Mouse (Mus musculus) forebrain, embryonic 13.5 days (tissue): ENCODE measurements around the gene Arel1. TPM values are rescaled to one million over a fixed set of nuclear protein-coding genes. Genes with fewer than 3 reads are reported as not detected.
A peak's percentile ranks its signal among the peaks of the same experiment; 100 is the strongest.

Experiments
- ATAC-seq: fragments of 200-750 bp; cut with Nextera tagmentation; 2 replicates; pipeline ENCODE4 v1.8.0; 2017
- H3K27ac ChIP-seq: fragments of 300-500 bp; sonication (generic); 2 replicates; pipeline ENCODE4 v1.5.1; 2015; ENCODE audit warnings: inconsistent platforms, mild to moderate bottlenecking, moderate library complexity
- H3K27me3 ChIP-seq: fragments of 300-500 bp; sonication (generic); 2 replicates; pipeline ENCODE4 v1.6.1; 2015; ENCODE audit warnings: mild to moderate bottlenecking, inconsistent platforms
- H3K36me3 ChIP-seq: fragments of 300-500 bp; sonication (generic); 2 replicates; pipeline ENCODE4 v1.6.1; 2015; ENCODE audit warnings: mild to moderate bottlenecking, inconsistent platforms; ENCODE audit not compliant: poor library complexity, severe bottlenecking
- H3K4me1 ChIP-seq: fragments of 300-500 bp; sonication (generic); 2 replicates; pipeline ENCODE4 v1.6.1; 2015; ENCODE audit warnings: inconsistent platforms
- H3K4me2 ChIP-seq: fragments of 300-500 bp; sonication (generic); 2 replicates; pipeline ENCODE4 v1.6.1; 2015; ENCODE audit warnings: inconsistent platforms, mild to moderate bottlenecking, moderate library complexity
- H3K4me3 ChIP-seq: fragments of 300-500 bp; sonication (generic); 2 replicates; pipeline ENCODE4 v1.5.1; 2015; ENCODE audit warnings: mild to moderate bottlenecking, inconsistent platforms
- H3K9ac ChIP-seq: fragments of 300-500 bp; sonication (generic); 2 replicates; pipeline ENCODE4 v1.6.1; 2015; ENCODE audit warnings: mild to moderate bottlenecking, inconsistent platforms
- H3K9me3 ChIP-seq: fragments of 300-500 bp; sonication (generic); replicated peaks from 2 replicates; pipeline ENCODE4 v1.6.1; 2016; ENCODE audit warnings: inconsistent platforms
- WGBS: fragments of 180-500 bp; shearing (Covaris S2); methylation state at CpG from one replicate; pipeline ENCODE4 v1.1.7; 2015; 5-methylcytosine and 5-hydroxymethylcytosine counted together
- polyA plus RNA-seq: library from polyadenylated mRNA; unstranded; fragments of >200 nt; fragmentation: Nextera tagmentation; extraction: Ambion mirVana; gene quantifications from 2 replicates; pipeline ENCODE4 v1.2.1, GENCODE M21; 2015

Arel1 gene
- 22.1 and 26.7 TPM in 2 replicates for polyA plus RNA-seq

GRCm38 (mm10) chr12:84970428-84971096 lies at the start of gene Arel1, which contains the start of gene Fcf1:
TSS of gene Arel1 (minus strand) at chr12:84970900.
TSS of gene Fcf1 (plus strand) at chr12:84970897.
- Histone ChIP-seq H3K9me3 (no peaks in the 10 kb centered on the region), H3K4me3 (peak within 1 kb of the TSS; percentile 76), H3K4me2 (peak within 1 kb of the TSS; percentile 95), H3K27ac (peak within 1 kb of the TSS; percentile 36; the same call in 1 of the 2 replicates), H3K36me3 (peaks cover 23% of the 10 kb centered on the region), H3K4me1 (peaks cover 28% of the 10 kb centered on the region), H3K27me3 (no peaks in the 10 kb centered on the region), H3K9ac (peak within 1 kb of the TSS; percentile 87)
- ATAC-seq = peak; percentile 85
- WGBS = under 1% methylated on average over 42 of the region's 42 CpGs

GRCm38 (mm10) chr12:85012185-85012584 lies 41.5 kb upstream of the Arel1 start:
- Histone ChIP-seq H3K9ac (no peak overlapping the region), H3K27me3 (no peaks in the 10 kb centered on the region), H3K27ac (no peak overlapping the region), H3K4me3 (no peak overlapping the region), H3K4me1 (no peaks in the 10 kb centered on the region), H3K36me3 (peaks cover 56% of the 10 kb centered on the region), H3K4me2 (no peak overlapping the region), H3K9me3 (0 out of 2 replicates have a peak, but pooled peaks cover 3% of the 10 kb centered on the region)
- 96% methylated on average over 2 of the region's 2 CpGs for WGBS
- ATAC-seq = no peak

- WGBS = 91% methylated on average over 2 of the region's 2 CpGs
Observed at GRCm38 (mm10) chr12:85010541-85010940, 39.8 kb upstream of the Arel1 start.

GRCm38 (mm10) chr12:85009776-85010175 lies 39.1 kb upstream of the Arel1 start:
- Histone ChIP-seq H3K4me2 (no peak overlapping the region), H3K9ac (no peak overlapping the region), H3K4me3 (no peak overlapping the region), H3K27ac (no peak overlapping the region), H3K4me1 (no peaks in the 10 kb centered on the region), H3K36me3 (peaks cover 44% of the 10 kb centered on the region), H3K9me3 (peaks cover 8% of the 10 kb centered on the region; the same call in 1 of the 2 replicates), H3K27me3 (no peaks in the 10 kb centered on the region)
- no peak for ATAC-seq
- 91% methylated on average over 1 of the region's 1 CpGs for WGBS

More at GRCm38 (mm10) chr12:85010541-85010940, 39.8 kb upstream of the Arel1 start:
- Histone ChIP-seq H3K4me1 (no peaks in the 10 kb centered on the region), H3K27ac (no peak overlapping the region), H3K9me3 (0 out of 2 replicates have a peak, but pooled peaks cover 3% of the 10 kb centered on the region), H3K27me3 (no peaks in the 10 kb centered on the region), H3K9ac (no peak overlapping the region), H3K36me3 (peaks cover 44% of the 10 kb centered on the region), H3K4me3 (no peak overlapping the region), H3K4me2 (no peak overlapping the region)
- ATAC-seq = no peak

GRCm38 (mm10) chr12:85007021-85007420 lies 36.3 kb upstream of the Arel1 start:
- Histone ChIP-seq H3K27ac (no peak overlapping the region), H3K4me3 (no peak overlapping the region), H3K4me1 (no peaks in the 10 kb centered on the region), H3K9ac (no peak overlapping the region), H3K4me2 (no peak overlapping the region), H3K9me3 (peaks cover 8% of the 10 kb centered on the region; the same call in 1 of the 2 replicates), H3K27me3 (no peaks in the 10 kb centered on the region), H3K36me3 (peaks cover 22% of the 10 kb centered on the region)
- ATAC-seq = no peak

GRCm38 (mm10) chr12:85006206-85006605 lies 35.5 kb upstream of the Arel1 start:
- no peaks in the 10 kb centered on the region for H3K4me1 ChIP-seq
- ATAC-seq = no peak
- peaks cover 14% of the 10 kb centered on the region for H3K36me3 ChIP-seq
- no peak overlapping the region for H3K9ac ChIP-seq
- no peak overlapping the region for H3K27ac ChIP-seq
- peaks cover 5% of the 10 kb centered on the region; the same call in 1 of the 2 replicates for H3K9me3 ChIP-seq
- H3K27me3 ChIP-seq = no peaks in the 10 kb centered on the region
- H3K4me3 ChIP-seq = no peak overlapping the region
- WGBS = 96% methylated on average over 1 of the region's 1 CpGs
- H3K4me2 ChIP-seq = no peak overlapping the region

- no peaks in the 10 kb centered on the region for H3K9me3 ChIP-seq
- peak overlapping the region; percentile 94 for H3K4me2 ChIP-seq
- H3K4me3 ChIP-seq = peak overlapping the region; percentile 68
- H3K9ac ChIP-seq = peak overlapping the region; percentile 96
- H3K27me3 ChIP-seq = no peaks in the 10 kb centered on the region
- no peak for ATAC-seq
- H3K4me1 ChIP-seq = peaks cover 28% of the 10 kb centered on the region
- peaks cover 11% of the 10 kb centered on the region for H3K36me3 ChIP-seq
- H3K27ac ChIP-seq = no peak overlapping the region
Observed at GRCm38 (mm10) chr12:84999053-84999452, 28.4 kb upstream of the Arel1 start.

- WGBS = under 1% methylated on average over 44 of the region's 44 CpGs
- peaks cover 8% of the 10 kb centered on the region; the same call in 1 of the 2 replicates for H3K36me3 ChIP-seq
- H3K9me3 ChIP-seq = peaks cover 4% of the 10 kb centered on the region; the same call in 1 of the 2 replicates
- peaks cover 28% of the 10 kb centered on the region for H3K4me1 ChIP-seq
- ATAC-seq = peak; percentile 74
- H3K9ac ChIP-seq = peak overlapping the region; percentile 96
- no peaks in the 10 kb centered on the region for H3K27me3 ChIP-seq
- H3K27ac ChIP-seq = peak overlapping the region; percentile 91
- peak overlapping the region; percentile 68 for H3K4me3 ChIP-seq
- peak overlapping the region; percentile 94 for H3K4me2 ChIP-seq
Observed at GRCm38 (mm10) chr12:84996501-84997398, 26.1 kb upstream of the Arel1 start.

- peak; percentile 99 for ATAC-seq
- H3K36me3 ChIP-seq = peaks cover 8% of the 10 kb centered on the region; the same call in 1 of the 2 replicates
- peaks cover 28% of the 10 kb centered on the region for H3K4me1 ChIP-seq
- H3K9ac ChIP-seq = peak within 1 kb of the TSS; percentile 96
- H3K4me3 ChIP-seq = peak within 1 kb of the TSS; percentile 68
- peaks cover 4% of the 10 kb centered on the region; the same call in 1 of the 2 replicates for H3K9me3 ChIP-seq
- under 1% methylated on average over 45 of the region's 45 CpGs for WGBS
- H3K27me3 ChIP-seq = no peaks in the 10 kb centered on the region
- peak within 1 kb of the TSS; percentile 91 for H3K27ac ChIP-seq
- H3K4me2 ChIP-seq = peak within 1 kb of the TSS; percentile 94
Observed at GRCm38 (mm10) chr12:84996083-84996496, 25.4 kb upstream of the Arel1 start, which contains the start of gene Ylpm1. TSS of gene Ylpm1 (plus strand) at chr12:84996321.

- Histone ChIP-seq H3K4me1 (peaks cover 28% of the 10 kb centered on the region), H3K27ac (no peak overlapping the region), H3K4me2 (peak overlapping the region; percentile 94), H3K9ac (no peak overlapping the region), H3K36me3 (peaks cover 4% of the 10 kb centered on the region; the same call in 1 of the 2 replicates), H3K9me3 (peaks cover 4% of the 10 kb centered on the region; the same call in 1 of the 2 replicates), H3K27me3 (0 out of 2 replicates have a peak, but pooled peaks cover 3% of the 10 kb centered on the region), H3K4me3 (peak overlapping the region; percentile 68)
- ATAC-seq = no peak
- 92% methylated on average over 9 of the region's 9 CpGs for WGBS
Observed at GRCm38 (mm10) chr12:84995112-84995761, 24.5 kb upstream of the Arel1 start.

GRCm38 (mm10) chr12:84989456-84989855 lies 18.8 kb upstream of the Arel1 start:
- H3K4me1 ChIP-seq = no peaks in the 10 kb centered on the region
- no peak for ATAC-seq
- H3K27ac ChIP-seq = no peak overlapping the region
- 81% methylated on average over 4 of the region's 4 CpGs for WGBS
- H3K9ac ChIP-seq = no peak overlapping the region
- 0 out of 2 replicates have a peak, but pooled peaks cover 3% of the 10 kb centered on the region for H3K27me3 ChIP-seq
- H3K4me3 ChIP-seq = no peak overlapping the region
- peaks cover 5% of the 10 kb centered on the region for H3K36me3 ChIP-seq
- H3K4me2 ChIP-seq = no peak overlapping the region
- peaks cover 4% of the 10 kb centered on the region; the same call in 1 of the 2 replicates for H3K9me3 ChIP-seq
